Mouse (Mus musculus) heart, adult 2 months (tissue): ENCODE measurements around the gene Cd19. TPM values are rescaled to one million over a fixed set of nuclear protein-coding genes. Genes with fewer than 3 reads are reported as not detected.
"Not testable (repeated sequence)": the region's sequence is repeated elsewhere in the genome, so short reads cannot be mapped to it uniquely, and the experiment has no call there.

ENCODE experiments used
- DNase-seq, 2 experiments: peaks; one replicate each; pipeline ENCODE4 v3.0.0; 2021
- H3K27ac ChIP-seq: fragments of 200-600 bp; 2 replicates; pipeline ENCODE4 v1.8.1; 2022
- H3K27me3 ChIP-seq: fragments of 200-500 bp; 2 replicates; pipeline ENCODE4 v1.6.1; 2012; ENCODE audit warnings: mild to moderate bottlenecking, low read length, inconsistent platforms, mixed read lengths; ENCODE audit not compliant: control insufficient read depth, insufficient read depth
- H3K36me3 ChIP-seq: fragments of 200-500 bp; 2 replicates; pipeline ENCODE4 v1.6.1; 2012; ENCODE audit warnings: low read length, inconsistent platforms; ENCODE audit not compliant: control insufficient read depth, insufficient read depth
- H3K4me1 ChIP-seq: fragments of 200-500 bp; 2 replicates; pipeline ENCODE4 v1.6.1; 2011; ENCODE audit warnings: low read length; ENCODE audit not compliant: control insufficient read depth, insufficient read depth
- H3K4me3 ChIP-seq: fragments of 200-600 bp; 2 replicates; pipeline ENCODE4 v1.8.1; 2022
- H3K79me2 ChIP-seq: fragments of 200-500 bp; replicated peaks from 2 replicates; pipeline ENCODE4 v1.6.1; 2012; ENCODE audit warnings: mild to moderate bottlenecking, inconsistent platforms, low read length, moderate library complexity, mixed read lengths; ENCODE audit not compliant: control insufficient read depth, insufficient read depth
- H3K9ac ChIP-seq: fragments of 200-500 bp; 2 replicates; pipeline ENCODE4 v1.6.1; 2012; ENCODE audit warnings: low read depth, mild to moderate bottlenecking, control low read depth, inconsistent platforms, low read length, mixed read lengths
- CTCF ChIP-seq: fragments of 200-600 bp; IDR thresholded peaks from 2 replicates; pipeline ENCODE4 v1.8.1; 2022; ENCODE audit warnings: antibody characterized with exemption, mild to moderate bottlenecking, moderate library complexity
- EP300 ChIP-seq: fragments of 200-500 bp; IDR thresholded peaks from 2 replicates; pipeline ENCODE4 v1.6.1; 2011; ENCODE audit warnings: low read depth, low read length, control low read depth; ENCODE audit not compliant: insufficient read depth
- POLR2A ChIP-seq: fragments of 200-500 bp; IDR thresholded peaks from 2 replicates; pipeline ENCODE4 v1.6.1; 2011; ENCODE audit warnings: mild to moderate bottlenecking, low read depth, low read length, control low read depth; ENCODE audit not compliant: insufficient read depth
- WGBS: fragments of 180-500 bp; shearing (Covaris S2); methylation state at CpG from one replicate; pipeline ENCODE4 v1.1.7; 2018; 5-methylcytosine and 5-hydroxymethylcytosine counted together
- intact Hi-C: fragments of 180-260 bp; cut with DNase I; formaldehyde crosslinking; loops from one replicate; pipeline ENCODE4 v1.15.1; 2025
- polyA plus RNA-seq: library from polyadenylated mRNA; depleted of rRNA; stranded (reverse); fragments of >200 nt; gene quantifications from 2 replicates; pipeline ENCODE4 v1.2.3, GENCODE M21; 2012
- total RNA-seq, 2 experiments: library from RNA; stranded (reverse); gene quantifications; 2 replicates each; pipeline ENCODE4 v1.2.3; 2021

Gene Cd19
- total and polyA plus RNA-seq, 3 experiments, result 0.37 to 4.6 (median 1.9) TPM

DNA sequence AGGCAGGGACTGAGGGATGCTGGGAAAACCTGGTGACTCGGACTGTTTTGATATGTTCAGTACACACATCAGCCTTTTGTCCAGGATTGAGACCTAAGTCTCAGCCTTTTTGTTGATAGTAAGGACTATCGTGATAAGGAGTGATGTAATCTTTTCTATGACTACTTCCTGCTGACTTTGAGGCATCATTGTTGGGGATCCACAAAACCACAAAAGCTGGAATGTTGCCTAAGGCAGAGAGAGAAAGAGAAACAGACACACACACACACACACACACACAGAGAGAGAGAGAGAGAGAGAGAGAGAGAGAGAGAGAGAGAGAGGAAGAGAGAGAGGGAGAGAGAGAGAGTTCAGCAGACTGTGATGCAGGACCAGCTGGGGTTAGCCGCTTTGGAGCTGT lies 3.8 kb upstream of the Cd19 start:
- Histone ChIP-seq H3K27me3 (no peaks in the 10 kb centered on the region), H3K4me3 (no peak overlapping the region), H3K27ac (no peak overlapping the region), H3K4me1 (no peaks in the 10 kb centered on the region), H3K79me2 (no peaks in the 10 kb centered on the region), H3K36me3 (no peaks in the 10 kb centered on the region), H3K9ac (no peak overlapping the region)
- intact Hi-C loops, result no loop called here
- no peak for DNase-seq
- 31% methylated on average over 3 of the region's 3 CpGs for WGBS
- TF ChIP-seq CTCF (no peak), EP300 (no peak), POLR2A (no peak)

DNA sequence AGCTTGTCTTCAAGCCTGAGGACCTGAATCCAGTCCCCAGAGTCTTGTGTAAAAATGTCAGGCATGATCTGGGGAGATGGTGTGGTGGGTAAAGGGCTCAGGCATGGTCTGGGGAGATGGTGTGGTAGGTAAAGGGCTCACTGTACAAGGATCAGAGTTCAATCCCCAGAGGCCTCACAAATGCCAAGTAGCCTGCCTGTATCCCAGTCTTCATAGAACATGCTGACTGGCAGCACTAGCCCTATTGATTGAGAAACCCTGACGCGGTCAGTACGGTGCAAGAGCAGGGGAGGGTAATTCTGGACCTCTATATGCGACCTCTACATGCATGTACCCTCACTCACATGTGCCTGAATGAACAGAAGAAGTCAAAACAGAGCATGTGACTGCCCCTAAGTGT lies 2.9 kb upstream of the Cd19 start:
- DNase-seq, result no peak
- Histone ChIP-seq H3K36me3 (no peaks in the 10 kb centered on the region), H3K79me2 (no peaks in the 10 kb centered on the region), H3K27ac (no peak overlapping the region), H3K4me3 (no peak overlapping the region), H3K9ac (no peak overlapping the region), H3K27me3 (no peaks in the 10 kb centered on the region), H3K4me1 (no peaks in the 10 kb centered on the region)
- WGBS, result 93% methylated on average over 4 of the region's 4 CpGs
- TF ChIP-seq POLR2A, result no peak
- TF ChIP-seq EP300, result no peak
- no peak for TF ChIP-seq CTCF
- intact Hi-C loops, result no loop called here

DNA sequence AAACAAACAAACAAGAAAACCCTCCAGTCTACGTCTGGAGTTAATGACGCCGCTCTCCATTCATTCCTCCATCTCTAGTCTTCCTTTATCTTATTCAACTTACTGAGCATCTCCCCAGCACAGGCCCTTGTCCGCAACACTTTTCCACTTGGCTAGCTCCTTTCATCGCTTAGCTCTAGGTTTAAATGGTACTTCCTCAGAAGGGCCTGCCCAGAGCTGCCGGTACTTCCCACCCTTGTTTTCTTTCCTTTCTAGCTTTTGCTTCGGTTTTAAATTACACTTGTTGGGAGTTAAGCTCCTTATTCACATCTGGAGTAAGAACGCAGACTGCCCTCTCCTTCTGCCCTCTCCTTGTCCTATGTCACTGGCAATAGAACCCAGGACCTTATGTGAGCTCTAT lies 2.4 kb upstream of the Cd19 start:
- H3K36me3 ChIP-seq, result no peaks in the 10 kb centered on the region
- H3K9ac ChIP-seq, result no peak overlapping the region
- no peak for DNase-seq
- no peak for TF ChIP-seq EP300
- no peak for TF ChIP-seq POLR2A
- no peak for TF ChIP-seq CTCF
- no peaks in the 10 kb centered on the region for H3K79me2 ChIP-seq
- H3K4me3 ChIP-seq, result no peak overlapping the region
- H3K4me1 ChIP-seq, result no peaks in the 10 kb centered on the region
- H3K27ac ChIP-seq, result no peak overlapping the region
- intact Hi-C loops, result no loop called here
- H3K27me3 ChIP-seq, result no peaks in the 10 kb centered on the region
- 56% methylated on average over 8 of the region's 8 CpGs for WGBS

DNA sequence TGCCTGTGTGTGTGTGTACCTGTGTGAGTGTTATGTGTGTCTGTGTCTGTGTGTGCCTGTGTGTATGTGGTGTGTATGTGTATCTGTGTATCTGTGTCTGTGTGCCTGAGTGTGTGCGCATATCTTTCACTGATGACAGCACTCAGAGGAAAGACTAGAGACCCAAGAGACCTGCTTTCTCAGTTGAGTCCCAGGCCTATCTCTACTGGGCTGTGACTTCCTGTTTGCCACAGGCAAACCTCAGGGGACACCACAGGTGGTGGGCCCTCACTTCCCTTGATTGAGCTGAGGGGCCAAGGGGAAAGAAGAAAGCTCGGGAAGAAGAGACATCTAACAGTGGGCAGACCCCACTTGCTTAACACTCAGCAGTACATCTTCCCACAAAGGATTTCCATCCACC lies 1.9 kb upstream of the Cd19 start:
- Histone ChIP-seq H3K27me3 (no peaks in the 10 kb centered on the region), H3K36me3 (no peaks in the 10 kb centered on the region), H3K4me1 (no peaks in the 10 kb centered on the region), H3K4me3 (no peak overlapping the region), H3K9ac (no peak overlapping the region), H3K27ac (no peak overlapping the region), H3K79me2 (no peaks in the 10 kb centered on the region)
- no peak for DNase-seq
- no peak for TF ChIP-seq CTCF
- no peak for TF ChIP-seq EP300
- TF ChIP-seq POLR2A, result no peak
- 36% methylated on average over 2 of the region's 2 CpGs for WGBS
- intact Hi-C loops, result no loop called here

DNA sequence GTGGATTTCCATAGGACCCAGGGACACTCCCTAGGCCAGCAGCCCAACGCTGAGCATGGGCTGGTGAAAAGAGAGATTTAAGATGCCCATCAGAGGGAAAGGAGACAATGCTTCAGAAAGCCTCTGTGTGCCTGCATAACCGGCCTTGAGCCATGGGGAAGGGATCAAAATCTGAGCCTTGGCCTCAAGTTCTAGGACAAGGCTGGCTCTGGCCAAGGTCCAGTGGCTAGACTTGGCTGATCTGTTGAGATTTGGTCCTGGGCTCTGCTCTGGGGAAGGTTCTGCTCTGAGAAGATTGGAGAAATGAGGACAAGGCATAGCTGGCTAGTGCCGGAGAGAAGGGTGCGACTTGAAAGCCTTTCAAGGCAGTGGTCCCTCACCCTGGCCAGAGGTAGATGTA lies 3.6 kb downstream of the Cd19 start:
- no peak overlapping the region for H3K9ac ChIP-seq
- intact Hi-C loops, result no loop called here
- H3K79me2 ChIP-seq, result no peaks in the 10 kb centered on the region
- no peak overlapping the region for H3K27ac ChIP-seq
- no peaks in the 10 kb centered on the region for H3K36me3 ChIP-seq
- DNase-seq, result no peak
- WGBS, result 83% methylated on average over 4 of the region's 4 CpGs
- H3K27me3 ChIP-seq, result no peaks in the 10 kb centered on the region
- TF ChIP-seq EP300 (no peak), POLR2A (no peak), CTCF (no peak)
- no peak overlapping the region for H3K4me3 ChIP-seq
- H3K4me1 ChIP-seq, result no peaks in the 10 kb centered on the region

DNA sequence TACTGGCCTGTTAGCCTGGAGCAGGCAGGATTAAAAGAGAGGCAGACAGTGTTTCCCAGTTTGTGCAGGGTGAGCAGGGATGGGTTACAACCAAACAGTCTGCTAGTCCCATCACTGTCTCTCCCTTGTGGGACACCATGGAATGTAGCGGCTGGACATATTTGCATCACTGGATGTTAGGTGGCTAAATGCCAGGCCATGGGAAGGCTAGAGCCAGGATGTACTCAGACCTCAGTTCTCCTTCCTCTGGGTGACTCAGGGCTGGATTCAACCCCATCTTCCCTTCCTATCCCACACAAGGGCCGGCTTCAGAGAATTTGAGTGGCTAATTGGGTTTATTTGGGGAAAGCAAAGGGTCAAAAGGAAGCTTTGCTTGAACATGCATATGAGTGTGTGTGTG lies 6.0 kb downstream of the Cd19 start:
- DNase-seq, result no peak
- WGBS, result 33% methylated on average over 2 of the region's 2 CpGs
- H3K36me3 ChIP-seq, result no peaks in the 10 kb centered on the region
- intact Hi-C loops, result no loop called here
- no peak for TF ChIP-seq EP300
- no peak for TF ChIP-seq POLR2A
- TF ChIP-seq CTCF, result no peak
- no peak overlapping the region for H3K9ac ChIP-seq
- H3K4me3 ChIP-seq, result no peak overlapping the region
- H3K27ac ChIP-seq, result no peak overlapping the region
- no peaks in the 10 kb centered on the region for H3K79me2 ChIP-seq
- H3K4me1 ChIP-seq, result no peaks in the 10 kb centered on the region
- H3K27me3 ChIP-seq, result no peaks in the 10 kb centered on the region

DNA sequence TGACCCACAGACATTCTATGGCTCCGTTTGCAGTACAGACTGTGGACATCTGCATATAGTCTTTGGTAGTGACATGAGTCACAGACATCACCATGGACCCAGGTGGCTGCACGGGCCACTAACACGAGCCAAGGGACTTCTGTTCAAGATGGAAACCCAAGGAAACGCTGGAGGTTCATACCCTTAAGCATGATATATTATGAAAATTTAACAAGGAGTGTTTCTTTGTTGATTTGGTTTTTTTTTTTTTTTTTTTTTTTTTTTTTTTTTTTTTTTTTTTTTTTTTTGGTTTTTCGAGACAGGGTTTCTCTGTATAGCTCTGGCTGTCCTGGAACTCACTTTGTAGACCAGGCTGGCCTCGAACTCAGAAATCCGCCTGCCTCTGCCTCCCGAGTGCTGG lies 12.2 kb downstream of the Cd19 start:
- not testable (repeated sequence) for H3K27me3 ChIP-seq, H3K79me2 ChIP-seq, H3K36me3 ChIP-seq, DNase-seq, H3K4me3 ChIP-seq, H3K4me1 ChIP-seq, H3K9ac ChIP-seq, H3K27ac ChIP-seq
- intact Hi-C loops, result loop anchor here (5.0 kb wide), 1 partner anchor 235 kb away; no protein-coding TSS in a partner anchor
- WGBS, result 74% methylated on average over 8 of the region's 8 CpGs
